Mouse (Mus musculus) liver, embryonic 16.5 days (tissue): ENCODE data around the gene Ercc4. TPM values are rescaled to one million over a fixed set of nuclear protein-coding genes. Genes with fewer than 3 reads are reported as not detected.
A peak's percentile ranks its signal among the peaks of the same experiment; 100 is the strongest.

Experiments used
- ATAC-seq: fragments of 200-750 bp; cut with Nextera tagmentation; 2 replicates; pipeline ENCODE4 v1.8.0; 2017; ENCODE audit warnings: low read depth, mild to moderate bottlenecking, moderate number of reproducible peaks, moderate library complexity
- H3K27ac ChIP-seq: fragments of 300-500 bp; sonication (generic); 2 replicates; pipeline ENCODE4 v1.5.1; 2014; ENCODE audit warnings: mild to moderate bottlenecking, low read length
- H3K27me3 ChIP-seq: fragments of 300-500 bp; sonication (generic); 2 replicates; pipeline ENCODE4 v1.6.1; 2014; ENCODE audit warnings: low read depth, low read length, mixed read lengths; ENCODE audit not compliant: control insufficient read depth, insufficient read depth
- H3K36me3 ChIP-seq: fragments of 300-500 bp; sonication (generic); 2 replicates; pipeline ENCODE4 v1.6.1; 2014; ENCODE audit warnings: mild to moderate bottlenecking; ENCODE audit not compliant: control insufficient read depth, insufficient read depth
- H3K4me1 ChIP-seq: fragments of 300-500 bp; sonication (generic); 2 replicates; pipeline ENCODE4 v1.6.1; 2014; ENCODE audit warnings: low read depth, low read length, mixed read lengths; ENCODE audit not compliant: control insufficient read depth
- H3K4me2 ChIP-seq: fragments of 300-500 bp; sonication (generic); 2 replicates; pipeline ENCODE4 v1.6.1; 2014; ENCODE audit warnings: low read depth, low read length, mixed read lengths
- H3K4me3 ChIP-seq: fragments of 300-500 bp; sonication (generic); 2 replicates; pipeline ENCODE4 v1.5.1; 2014; ENCODE audit warnings: low read depth, mild to moderate bottlenecking, low read length
- H3K9ac ChIP-seq: fragments of 300-500 bp; sonication (generic); 2 replicates; pipeline ENCODE4 v1.6.1; 2014; ENCODE audit warnings: low read depth, low read length
- H3K9me3 ChIP-seq: fragments of 300-500 bp; sonication (generic); replicated peaks from 2 replicates; pipeline ENCODE4 v1.6.1; 2016; ENCODE audit warnings: low read length; ENCODE audit not compliant: control insufficient read depth
- whole genome bisulfite sequencing: fragments of 180-500 bp; shearing (Covaris S2); extraction: QIAGEN DNeasy Blood & Tissue Kit; methylation state at CpG from one replicate; pipeline ENCODE4 v1.1.7; 2014; ENCODE audit not compliant: insufficient replicate concordance; 5-methylcytosine and 5-hydroxymethylcytosine counted together
- polyA plus RNA-seq: library from polyadenylated mRNA; unstranded; fragments of >200 nt; fragmentation: Nextera tagmentation; extraction: Ambion mirVana; gene quantifications from 2 replicates; pipeline ENCODE4 v1.2.1, GENCODE M21; 2015

Gene Ercc4
- polyA plus RNA-seq, 1 experiment from 2014 or later = 3.7 TPM

DNA sequence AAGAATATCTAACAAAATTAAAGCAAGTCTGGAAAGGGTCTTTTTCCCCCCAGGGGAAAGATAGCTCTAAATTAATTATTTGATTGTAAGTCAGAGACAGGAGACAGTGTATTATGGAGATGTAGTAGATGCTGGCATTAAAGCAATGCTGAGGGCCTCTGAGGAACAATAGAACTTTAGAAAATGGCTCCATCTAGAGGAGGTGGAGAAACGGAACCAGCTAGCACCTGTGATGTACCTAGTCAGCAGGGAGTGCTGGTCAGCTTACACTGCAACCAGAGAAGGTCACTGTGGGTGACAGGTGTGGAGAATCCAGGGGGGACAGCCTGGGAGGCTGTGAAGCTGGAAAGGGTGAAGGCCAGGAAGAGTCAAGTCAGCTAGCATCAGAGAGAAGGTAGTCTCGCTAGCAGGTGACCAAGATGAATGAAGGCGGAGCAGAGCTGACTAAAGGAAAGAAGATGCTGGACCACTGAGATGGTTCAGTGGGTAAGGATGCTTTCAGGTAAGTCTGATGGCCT is 48.7 kb downstream of the Ercc4 start:
- H3K4me1 ChIP-seq = no peaks in the 10 kb centered on the region
- H3K9me3 ChIP-seq = no peaks in the 10 kb centered on the region
- H3K27ac ChIP-seq = no peak overlapping the region
- no peaks in the 10 kb centered on the region for H3K36me3 ChIP-seq
- no peak for ATAC-seq
- 48% methylated on average over 3 of the region's 3 CpGs for WGBS
- H3K4me2 ChIP-seq = no peak overlapping the region
- H3K9ac ChIP-seq = no peak overlapping the region
- H3K27me3 ChIP-seq = no peaks in the 10 kb centered on the region; the same call in 1 of the 2 replicates
- H3K4me3 ChIP-seq = no peak overlapping the region

DNA sequence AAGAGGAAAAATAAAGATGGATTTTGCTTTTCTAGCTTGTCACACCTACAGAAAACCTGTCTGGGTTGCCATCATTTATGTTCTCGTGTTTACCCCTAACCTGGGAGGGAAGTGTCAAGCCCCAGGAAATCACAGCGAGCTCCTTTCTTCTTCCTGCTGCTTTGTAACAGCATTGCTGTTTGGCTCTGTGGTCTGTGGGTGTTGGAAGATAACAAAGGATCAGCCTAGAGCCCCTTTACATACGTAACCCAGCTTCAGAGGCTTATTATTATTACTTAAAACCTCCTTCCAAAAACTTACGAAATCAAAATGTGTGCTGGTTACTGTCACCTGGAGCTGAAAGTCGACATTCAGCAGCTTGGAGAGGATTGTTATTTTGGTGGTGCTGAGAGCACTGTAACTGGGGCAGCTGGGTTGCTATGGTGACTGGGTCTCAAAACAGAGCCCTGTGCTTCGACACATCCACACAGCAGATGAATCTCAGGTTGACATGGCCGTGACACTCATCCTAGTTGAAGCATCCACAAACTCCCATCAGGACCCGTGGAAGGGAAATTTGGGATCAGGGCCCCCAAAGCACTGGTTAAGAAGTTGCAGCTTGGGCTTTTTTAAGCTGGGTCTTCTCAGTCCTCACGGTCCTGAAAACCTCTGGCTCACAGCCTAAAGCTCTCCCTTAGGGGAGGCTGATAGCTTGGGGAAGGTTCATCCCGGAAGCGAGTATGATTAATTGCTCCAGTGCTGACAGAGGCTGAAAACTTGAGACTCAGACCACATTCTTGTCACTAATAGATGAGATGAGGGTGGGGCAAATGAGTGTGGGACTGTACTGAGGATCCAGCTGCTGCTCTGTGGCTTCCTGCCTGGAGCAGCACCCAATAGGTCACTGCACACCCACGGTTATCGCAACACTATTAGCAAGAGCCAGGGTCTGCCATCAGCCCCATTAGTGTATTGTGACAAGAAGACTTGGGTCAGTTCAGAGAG is 49.7 kb downstream of the Ercc4 start:
- no peak overlapping the region for H3K27ac ChIP-seq
- no peak overlapping the region for H3K9ac ChIP-seq
- no peak overlapping the region for H3K4me2 ChIP-seq
- no peak overlapping the region for H3K4me3 ChIP-seq
- WGBS = 15% methylated on average over 13 of the region's 13 CpGs
- no peaks in the 10 kb centered on the region for H3K36me3 ChIP-seq
- no peaks in the 10 kb centered on the region for H3K9me3 ChIP-seq
- no peaks in the 10 kb centered on the region; the same call in 1 of the 2 replicates for H3K27me3 ChIP-seq
- H3K4me1 ChIP-seq = no peaks in the 10 kb centered on the region
- peak; percentile 42; the same call in 1 of the 2 replicates for ATAC-seq

- peak; percentile 90 for ATAC-seq
- Histone ChIP-seq H3K4me1 (no peaks in the 10 kb centered on the region), H3K4me2 (peak overlapping the region; percentile 53), H3K9ac (no peak overlapping the region), H3K27me3 (no peaks in the 10 kb centered on the region; the same call in 1 of the 2 replicates), H3K4me3 (peak overlapping the region; percentile 39), H3K36me3 (no peaks in the 10 kb centered on the region), H3K27ac (no peak overlapping the region), H3K9me3 (no peaks in the 10 kb centered on the region)
- WGBS = 3% methylated on average over 29 of the region's 29 CpGs
Observed at GRCm38 (mm10) chr16:13159927-13160644, 50.6 kb downstream of the Ercc4 start.

- Histone ChIP-seq H3K4me1 (no peaks in the 10 kb centered on the region), H3K9ac (no peak overlapping the region), H3K4me2 (no peak overlapping the region), H3K36me3 (no peaks in the 10 kb centered on the region), H3K9me3 (no peaks in the 10 kb centered on the region), H3K27me3 (no peaks in the 10 kb centered on the region; the same call in 1 of the 2 replicates), H3K27ac (no peak overlapping the region), H3K4me3 (no peak overlapping the region)
- 68% methylated on average over 5 of the region's 5 CpGs for WGBS
- no peak for ATAC-seq
Observed at GRCm38 (mm10) chr16:13161516-13161915, 52.0 kb downstream of the Ercc4 start.

GRCm38 (mm10) chr16:13167731-13168130 is 58.2 kb downstream of the Ercc4 start:
- no peaks in the 10 kb centered on the region for H3K4me1 ChIP-seq
- ATAC-seq = no peak
- 48% methylated on average over 3 of the region's 3 CpGs for WGBS
- no peaks in the 10 kb centered on the region for H3K9me3 ChIP-seq
- no peak overlapping the region for H3K4me3 ChIP-seq
- no peak overlapping the region for H3K27ac ChIP-seq
- no peak overlapping the region for H3K4me2 ChIP-seq
- no peaks in the 10 kb centered on the region for H3K36me3 ChIP-seq
- no peak overlapping the region for H3K9ac ChIP-seq
- H3K27me3 ChIP-seq = no peaks in the 10 kb centered on the region

GRCm38 (mm10) chr16:13173055-13173742 is 63.7 kb downstream of the Ercc4 start:
- H3K27me3 ChIP-seq = no peaks in the 10 kb centered on the region
- no peak overlapping the region for H3K27ac ChIP-seq
- no peak overlapping the region for H3K4me3 ChIP-seq
- H3K4me1 ChIP-seq = no peaks in the 10 kb centered on the region
- H3K36me3 ChIP-seq = no peaks in the 10 kb centered on the region
- no peak overlapping the region for H3K4me2 ChIP-seq
- no peak for ATAC-seq
- 68% methylated on average over 5 of the region's 5 CpGs for WGBS
- H3K9me3 ChIP-seq = no peaks in the 10 kb centered on the region
- no peak overlapping the region for H3K9ac ChIP-seq

DNA sequence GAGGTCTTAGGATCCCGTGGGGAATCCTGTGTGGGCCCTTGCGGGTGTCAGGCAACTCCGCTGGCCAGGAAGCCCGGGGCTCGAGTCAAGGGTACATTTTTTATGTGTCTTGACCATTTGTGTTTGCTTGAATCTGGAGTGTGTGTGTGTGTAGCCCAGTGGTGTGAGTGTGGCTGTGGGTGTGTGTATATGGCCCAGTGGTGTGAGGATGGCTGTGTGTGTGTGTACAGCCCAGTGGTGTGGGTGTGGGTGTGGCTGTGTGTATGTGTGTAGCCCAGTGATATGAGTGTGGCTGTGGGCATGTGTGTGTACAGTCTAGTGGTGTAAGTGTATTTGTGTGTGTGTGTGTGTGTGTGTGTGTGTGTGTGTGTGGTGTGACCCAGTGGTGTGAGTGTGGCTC is 73.0 kb downstream of the Ercc4 start:
- 67% methylated on average over 5 of the region's 5 CpGs for WGBS
- Histone ChIP-seq H3K27me3 (no peaks in the 10 kb centered on the region), H3K36me3 (no peaks in the 10 kb centered on the region), H3K4me2 (no peak overlapping the region), H3K4me1 (no peaks in the 10 kb centered on the region), H3K4me3 (no peak overlapping the region), H3K27ac (no peak overlapping the region), H3K9ac (no peak overlapping the region), H3K9me3 (no peaks in the 10 kb centered on the region)
- no peak for ATAC-seq

DNA sequence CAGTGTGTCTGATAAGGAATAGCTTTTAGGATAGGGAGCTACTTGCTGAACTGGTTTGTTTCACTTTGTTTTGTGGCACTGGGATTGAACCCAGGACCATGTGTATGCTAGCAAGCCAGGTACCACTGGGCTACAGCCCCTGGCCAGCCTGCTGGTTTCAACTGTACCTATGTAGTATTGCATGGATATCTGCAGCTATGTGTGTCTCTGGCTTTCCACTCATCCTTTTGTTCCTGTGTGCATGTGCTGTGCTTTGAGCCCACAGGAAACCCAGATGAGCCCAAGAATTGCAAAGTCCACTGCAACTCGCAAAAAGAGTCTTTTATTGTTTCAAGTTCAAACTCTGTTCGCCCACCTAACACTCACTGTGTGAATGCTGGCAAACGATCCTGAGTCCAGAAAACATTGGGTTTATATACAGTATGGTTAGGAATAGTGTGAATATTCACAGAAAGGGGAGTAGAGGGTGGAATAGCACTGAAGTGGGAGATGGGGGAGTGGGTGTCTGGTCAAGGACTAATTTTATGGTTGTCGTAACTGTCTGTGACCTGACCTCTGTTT is 73.8 kb downstream of the Ercc4 start:
- 72% methylated on average over 4 of the region's 4 CpGs for WGBS

More for the DNA sequence above, 73.8 kb downstream of the Ercc4 start:
- Histone ChIP-seq H3K27ac (no peak overlapping the region), H3K36me3 (no peaks in the 10 kb centered on the region), H3K9me3 (no peaks in the 10 kb centered on the region), H3K9ac (no peak overlapping the region), H3K4me3 (no peak overlapping the region), H3K4me1 (no peaks in the 10 kb centered on the region), H3K4me2 (no peak overlapping the region), H3K27me3 (no peaks in the 10 kb centered on the region)
- no peak for ATAC-seq
